Mouse (Mus musculus) myocyte (in vitro differentiated cells): ENCODE measurements around the gene Gm10352.
"Not testable (repeated sequence)": the region's sequence is repeated elsewhere in the genome, so short reads cannot be mapped to it uniquely, and the experiment has no call there.

Experiments
- CEBPB ChIP-seq: IDR thresholded peaks from 2 replicates; pipeline ENCODE4 v1.6.1; 2011; ENCODE audit warnings: mild to moderate bottlenecking, moderate library complexity; ENCODE audit not compliant: poor library complexity, insufficient read depth, severe bottlenecking
- MAX ChIP-seq: IDR thresholded peaks from one replicate; pipeline ENCODE4 v1.6.1; 2011; ENCODE audit warnings: low read depth, mild to moderate bottlenecking, control low read depth
- MYOG ChIP-seq, 3 experiments: IDR thresholded peaks; one replicate each; pipeline ENCODE4 v1.6.1; 2011; ENCODE audit warnings: control low read depth in 2 of 3, low read depth in 2 of 3, mild to moderate bottlenecking in 2 of 3; ENCODE audit not compliant: insufficient read length in 2 of 3, control insufficient read depth in 1 of 3, insufficient read depth in 1 of 3
- POLR2A ChIP-seq: IDR thresholded peaks from one replicate; pipeline ENCODE4 v1.6.1; 2011; ENCODE audit warnings: low read depth, mild to moderate bottlenecking, control low read depth, moderate library complexity; ENCODE audit not compliant: insufficient read length
- POLR2AphosphoS2 ChIP-seq: IDR thresholded peaks from one replicate; pipeline ENCODE4 v1.6.1; 2011; ENCODE audit warnings: low read depth, control low read depth; ENCODE audit not compliant: insufficient read length
- TCF3 ChIP-seq: IDR thresholded peaks from one replicate; pipeline ENCODE4 v1.6.1; 2011; ENCODE audit warnings: low read depth, control low read depth; ENCODE audit not compliant: insufficient read length
- USF1 ChIP-seq: IDR thresholded peaks from one replicate; pipeline ENCODE4 v1.6.1; 2011; ENCODE audit warnings: low read depth, mild to moderate bottlenecking, control low read depth, moderate library complexity

- not testable (repeated sequence) for TF ChIP-seq POLR2A; TCF3; POLR2AphosphoS2; MAX; USF1; MYOG (IDR thresholded peaks at IDR 0.05; ENCODE audit: control insufficient read depth in 1 of 3, insufficient read depth in 1 of 3, insufficient read length in 2 of 3, low read depth in 2 of 3); CEBPB
These were observed 31.5 kb downstream of the Gm10352 start, which contains the start of gene Gm29289 for GRCm38 (mm10) chrY:2932282-2932681.
